Mouse (Mus musculus) liver, embryonic 16.5 days (tissue): ENCODE measurements around the gene Mta3. TPM values are rescaled to one million over a fixed set of nuclear protein-coding genes. Genes with fewer than 3 reads are reported as not detected.

Experiments used
- ATAC-seq: fragments of 200-750 bp; cut with Nextera tagmentation; 2 replicates; pipeline ENCODE4 v1.8.0; 2017; ENCODE audit warnings: low read depth, mild to moderate bottlenecking, moderate number of reproducible peaks, moderate library complexity
- H3K27ac ChIP-seq: fragments of 300-500 bp; sonication (generic); 2 replicates; pipeline ENCODE4 v1.5.1; 2014; ENCODE audit warnings: mild to moderate bottlenecking, low read length
- H3K27me3 ChIP-seq: fragments of 300-500 bp; sonication (generic); 2 replicates; pipeline ENCODE4 v1.6.1; 2014; ENCODE audit warnings: low read depth, low read length, mixed read lengths; ENCODE audit not compliant: control insufficient read depth, insufficient read depth
- H3K36me3 ChIP-seq: fragments of 300-500 bp; sonication (generic); 2 replicates; pipeline ENCODE4 v1.6.1; 2014; ENCODE audit warnings: mild to moderate bottlenecking; ENCODE audit not compliant: control insufficient read depth, insufficient read depth
- H3K4me1 ChIP-seq: fragments of 300-500 bp; sonication (generic); 2 replicates; pipeline ENCODE4 v1.6.1; 2014; ENCODE audit warnings: low read depth, low read length, mixed read lengths; ENCODE audit not compliant: control insufficient read depth
- H3K4me2 ChIP-seq: fragments of 300-500 bp; sonication (generic); 2 replicates; pipeline ENCODE4 v1.6.1; 2014; ENCODE audit warnings: low read depth, low read length, mixed read lengths
- H3K4me3 ChIP-seq: fragments of 300-500 bp; sonication (generic); 2 replicates; pipeline ENCODE4 v1.5.1; 2014; ENCODE audit warnings: low read depth, mild to moderate bottlenecking, low read length
- H3K9ac ChIP-seq: fragments of 300-500 bp; sonication (generic); 2 replicates; pipeline ENCODE4 v1.6.1; 2014; ENCODE audit warnings: low read depth, low read length
- H3K9me3 ChIP-seq: fragments of 300-500 bp; sonication (generic); replicated peaks from 2 replicates; pipeline ENCODE4 v1.6.1; 2016; ENCODE audit warnings: low read length; ENCODE audit not compliant: control insufficient read depth
- WGBS: fragments of 180-500 bp; shearing (Covaris S2); extraction: QIAGEN DNeasy Blood & Tissue Kit; methylation state at CpG from one replicate; pipeline ENCODE4 v1.1.7; 2014; ENCODE audit not compliant: insufficient replicate concordance; 5-methylcytosine and 5-hydroxymethylcytosine counted together
- polyA plus RNA-seq: library from polyadenylated mRNA; unstranded; fragments of >200 nt; fragmentation: Nextera tagmentation; extraction: Ambion mirVana; gene quantifications from 2 replicates; pipeline ENCODE4 v1.2.1, GENCODE M21; 2015

Gene Mta3
- polyA plus RNA-seq, 1 experiment from 2014 or later = 35.6 TPM

GRCm38 (mm10) chr17:83805078-83805477 lies 99.1 kb downstream of the Mta3 start:
- 90% methylated on average over 9 of the region's 9 CpGs for WGBS

GRCm38 (mm10) chr17:83807345-83807744 lies 101.4 kb downstream of the Mta3 start:
- no peak overlapping the region for H3K27ac ChIP-seq
- H3K4me1 ChIP-seq = peaks cover 37% of the 10 kb centered on the region
- H3K9me3 ChIP-seq = no peaks in the 10 kb centered on the region
- no peak overlapping the region for H3K4me3 ChIP-seq
- H3K36me3 ChIP-seq = peaks cover 12% of the 10 kb centered on the region
- no peak overlapping the region for H3K4me2 ChIP-seq
- 11% methylated on average over 7 of the region's 7 CpGs for WGBS
- H3K9ac ChIP-seq = no peak overlapping the region
- H3K27me3 ChIP-seq = no peaks in the 10 kb centered on the region
- ATAC-seq = no peak

More at GRCm38 (mm10) chr17:83805078-83805477, 99.1 kb downstream of the Mta3 start:
- H3K27ac ChIP-seq = no peak overlapping the region
- peaks cover 16% of the 10 kb centered on the region for H3K36me3 ChIP-seq
- H3K27me3 ChIP-seq = no peaks in the 10 kb centered on the region
- ATAC-seq = no peak
- H3K9me3 ChIP-seq = no peaks in the 10 kb centered on the region
- H3K4me1 ChIP-seq = peaks cover 28% of the 10 kb centered on the region
- H3K4me3 ChIP-seq = no peak overlapping the region
- H3K9ac ChIP-seq = no peak overlapping the region
- H3K4me2 ChIP-seq = no peak overlapping the region

- Histone ChIP-seq H3K4me2 (no peak overlapping the region), H3K4me3 (no peak overlapping the region), H3K36me3 (peaks cover 12% of the 10 kb centered on the region), H3K27me3 (no peaks in the 10 kb centered on the region), H3K4me1 (peaks cover 40% of the 10 kb centered on the region), H3K27ac (0 out of 2 replicates have a peak overlapping the region, but pooled peaks have one; percentile 52), H3K9me3 (no peaks in the 10 kb centered on the region), H3K9ac (no peak overlapping the region)
- WGBS = 56% methylated on average over 11 of the region's 11 CpGs
- ATAC-seq = peak; percentile 34
Measured at GRCm38 (mm10) chr17:83807778-83808398, 101.9 kb downstream of the Mta3 start.

DNA sequence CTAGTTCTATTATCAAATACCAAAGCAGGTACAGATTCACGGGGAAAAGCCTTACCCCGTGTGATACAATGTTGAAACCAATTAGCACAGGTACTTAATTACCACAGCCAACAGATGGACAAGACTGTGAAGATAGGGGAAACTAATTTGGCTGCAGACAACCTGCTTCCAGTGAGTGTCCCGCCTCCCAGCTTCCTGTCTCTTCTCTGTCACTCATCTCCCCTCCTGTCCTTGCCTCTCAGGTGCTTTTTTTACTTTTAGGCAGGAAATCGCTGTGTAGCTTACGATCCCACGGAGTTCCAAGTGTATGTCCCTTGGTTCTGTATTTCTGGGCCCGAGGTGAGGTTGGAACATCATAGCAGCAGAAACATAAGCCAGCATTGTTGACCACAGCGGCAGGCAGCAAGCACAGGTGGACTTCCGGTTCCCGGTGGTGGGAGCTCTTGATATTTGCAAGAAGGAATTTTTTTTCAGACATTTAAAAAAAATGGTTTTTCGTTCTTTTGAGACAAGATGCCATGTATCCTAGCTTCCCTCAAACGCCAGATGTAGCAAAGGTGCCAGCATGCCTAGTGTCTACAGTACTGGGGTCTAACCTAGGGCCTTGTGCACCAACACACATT lies 102.6 kb downstream of the Mta3 start:
- H3K27ac ChIP-seq = peak overlapping the region; percentile 52
- H3K4me2 ChIP-seq = peak overlapping the region; percentile 42
- no peak for ATAC-seq
- peaks cover 12% of the 10 kb centered on the region for H3K36me3 ChIP-seq
- H3K4me1 ChIP-seq = peaks cover 40% of the 10 kb centered on the region
- peak overlapping the region; percentile 7; the same call in 1 of the 2 replicates for H3K4me3 ChIP-seq
- no peak overlapping the region for H3K9ac ChIP-seq
- no peaks in the 10 kb centered on the region for H3K27me3 ChIP-seq
- 64% methylated on average over 12 of the region's 12 CpGs for WGBS
- no peaks in the 10 kb centered on the region for H3K9me3 ChIP-seq

DNA sequence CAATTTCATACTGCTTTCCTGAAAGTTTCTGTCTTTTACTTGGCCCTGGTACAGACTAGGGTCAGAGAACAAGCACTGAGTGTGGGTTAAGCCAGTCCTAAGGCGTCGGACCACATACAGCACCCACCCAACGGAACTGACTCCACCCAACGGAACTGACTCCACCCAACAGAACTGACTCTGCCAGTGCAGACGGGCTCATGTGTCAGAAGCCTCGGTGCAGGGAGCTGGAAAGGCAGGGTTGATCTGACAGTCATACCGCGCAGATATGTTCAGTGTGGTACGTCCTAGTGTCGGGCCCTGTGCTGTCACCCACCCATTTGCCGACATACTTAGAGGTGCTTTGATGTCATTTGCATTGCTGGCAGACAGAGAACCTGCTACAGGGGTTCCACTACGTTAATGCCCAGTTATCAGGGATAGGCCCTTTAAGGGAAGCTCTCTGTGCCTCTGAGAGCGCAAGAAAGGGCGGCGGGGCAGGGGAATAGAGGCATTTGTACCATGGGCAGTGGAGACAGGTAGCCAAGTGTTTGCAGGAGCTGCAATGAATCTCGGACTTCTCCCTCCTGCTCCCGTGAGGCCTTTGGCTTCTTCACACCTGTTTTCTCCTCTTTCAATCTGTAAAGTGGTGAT lies 103.3 kb downstream of the Mta3 start:
- Histone ChIP-seq H3K4me2 (peak overlapping the region; percentile 42), H3K4me1 (peaks cover 40% of the 10 kb centered on the region), H3K36me3 (peaks cover 12% of the 10 kb centered on the region), H3K27me3 (no peaks in the 10 kb centered on the region), H3K9me3 (no peaks in the 10 kb centered on the region), H3K27ac (peak overlapping the region; percentile 57), H3K9ac (no peak overlapping the region), H3K4me3 (peak overlapping the region; percentile 19; the same call in 1 of the 2 replicates)
- peak; percentile 93 for ATAC-seq
- 42% methylated on average over 17 of the region's 17 CpGs for WGBS

DNA sequence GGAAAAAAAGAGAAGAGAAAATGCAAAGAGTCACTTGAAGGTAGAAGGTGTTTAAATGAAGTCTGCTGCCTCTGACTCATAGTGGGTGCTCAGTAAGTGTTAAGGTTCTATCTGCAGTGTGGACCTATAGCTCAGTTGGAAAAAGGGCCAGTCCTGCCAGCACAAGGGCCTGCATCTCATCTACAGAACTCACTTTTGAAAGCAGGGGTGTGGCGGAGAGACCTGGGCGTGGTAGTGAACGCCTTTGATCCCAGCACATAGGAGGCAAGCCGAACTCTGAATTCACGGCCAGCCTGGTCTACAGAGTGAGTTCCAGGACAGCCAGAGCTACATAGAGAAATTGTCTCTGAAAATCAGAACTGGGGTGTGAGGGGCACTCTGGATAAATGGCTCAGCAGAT lies 104.3 kb downstream of the Mta3 start:
- peak; percentile 65 for ATAC-seq
- H3K27me3 ChIP-seq = no peaks in the 10 kb centered on the region
- 35% methylated on average over 5 of the region's 5 CpGs for WGBS
- no peaks in the 10 kb centered on the region for H3K9me3 ChIP-seq
- H3K9ac ChIP-seq = no peak overlapping the region
- peak overlapping the region; percentile 42 for H3K4me2 ChIP-seq
- peaks cover 40% of the 10 kb centered on the region for H3K4me1 ChIP-seq
- no peak overlapping the region for H3K4me3 ChIP-seq
- peak overlapping the region; percentile 16; the same call in 1 of the 2 replicates for H3K27ac ChIP-seq
- H3K36me3 ChIP-seq = peaks cover 2% of the 10 kb centered on the region

GRCm38 (mm10) chr17:83812200-83812944 lies 106.4 kb downstream of the Mta3 start:
- Histone ChIP-seq H3K27me3 (no peaks in the 10 kb centered on the region), H3K9ac (no peak overlapping the region), H3K4me2 (no peak overlapping the region), H3K4me3 (no peak overlapping the region), H3K36me3 (no peaks in the 10 kb centered on the region; the same call in 1 of the 2 replicates), H3K27ac (no peak overlapping the region), H3K9me3 (no peaks in the 10 kb centered on the region), H3K4me1 (peaks cover 39% of the 10 kb centered on the region)
- 88% methylated on average over 17 of the region's 17 CpGs for WGBS
- no peak for ATAC-seq

DNA sequence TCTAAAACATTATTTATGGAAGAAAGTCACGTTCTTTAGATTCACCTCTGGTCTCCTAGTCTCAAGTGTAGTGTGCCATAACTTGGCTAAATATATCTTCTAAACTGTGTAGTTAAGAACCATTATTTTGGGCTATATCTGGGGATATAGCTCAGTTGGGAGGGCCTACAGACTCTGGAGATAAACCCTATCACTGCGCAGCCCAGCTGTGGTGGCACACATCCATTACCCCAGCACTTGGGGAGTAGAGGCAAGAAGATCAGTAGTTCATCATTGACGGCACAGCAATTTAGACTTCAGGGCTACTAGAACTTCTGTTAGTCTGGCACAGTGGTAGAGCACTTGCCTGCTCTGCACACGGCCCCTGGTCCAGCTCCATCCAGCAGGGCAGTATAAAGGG lies 107.1 kb downstream of the Mta3 start:
- H3K27ac ChIP-seq = no peak overlapping the region
- WGBS = 58% methylated on average over 4 of the region's 4 CpGs
- H3K27me3 ChIP-seq = no peaks in the 10 kb centered on the region
- no peak for ATAC-seq
- no peaks in the 10 kb centered on the region; the same call in 1 of the 2 replicates for H3K36me3 ChIP-seq
- H3K9ac ChIP-seq = no peak overlapping the region
- peaks cover 32% of the 10 kb centered on the region for H3K4me1 ChIP-seq
- H3K4me3 ChIP-seq = no peak overlapping the region
- H3K9me3 ChIP-seq = no peaks in the 10 kb centered on the region
- no peak overlapping the region for H3K4me2 ChIP-seq
